Mouse (Mus musculus) heart, embryonic 15.5 days (tissue): Measurements from ENCODE around the gene Slc4a8. TPM values are rescaled to one million over a fixed set of nuclear protein-coding genes. Genes with fewer than 3 reads are reported as not detected.

Experiments used
- ATAC-seq: fragments of 200-750 bp; cut with Nextera tagmentation; replicated peaks from 2 replicates; pipeline ENCODE4 v1.8.0; 2017; ENCODE audit warnings: low read depth, moderate TSS enrichment; ENCODE audit not compliant: insufficient number of reproducible peaks, insufficient read depth, low FRiP score
- H3K27ac ChIP-seq: fragments of 300-500 bp; sonication (generic); 2 replicates; pipeline ENCODE4 v1.5.1; 2015; ENCODE audit warnings: mild to moderate bottlenecking, inconsistent platforms
- H3K27me3 ChIP-seq: fragments of 300-500 bp; sonication (generic); 2 replicates; pipeline ENCODE4 v1.6.1; 2015; ENCODE audit warnings: inconsistent platforms
- H3K36me3 ChIP-seq: fragments of 300-500 bp; sonication (generic); 2 replicates; pipeline ENCODE4 v1.6.1; 2015; ENCODE audit warnings: mild to moderate bottlenecking, inconsistent platforms
- H3K4me1 ChIP-seq: fragments of 300-500 bp; sonication (generic); replicated peaks from 2 replicates; pipeline ENCODE4 v1.6.1; 2015; ENCODE audit warnings: inconsistent platforms
- H3K4me2 ChIP-seq: fragments of 300-500 bp; sonication (generic); 2 replicates; pipeline ENCODE4 v1.6.1; 2015; ENCODE audit warnings: inconsistent platforms, mild to moderate bottlenecking, moderate library complexity
- H3K4me3 ChIP-seq: fragments of 300-500 bp; sonication (generic); 2 replicates; pipeline ENCODE4 v1.5.1; 2015; ENCODE audit warnings: mild to moderate bottlenecking, inconsistent platforms
- H3K9ac ChIP-seq: fragments of 300-500 bp; sonication (generic); 2 replicates; pipeline ENCODE4 v1.6.1; 2015; ENCODE audit warnings: mild to moderate bottlenecking, inconsistent platforms
- H3K9me3 ChIP-seq: fragments of 300-500 bp; sonication (generic); replicated peaks from 2 replicates; pipeline ENCODE4 v1.6.1; 2016; ENCODE audit warnings: inconsistent platforms
- WGBS: fragments of 180-500 bp; shearing (Covaris S2); methylation state at CpG from one replicate; pipeline ENCODE4 v1.1.7; 2015; ENCODE audit warnings: mixed read lengths; 5-methylcytosine and 5-hydroxymethylcytosine counted together
- polyA plus RNA-seq: library from polyadenylated mRNA; unstranded; fragments of >200 nt; fragmentation: Nextera tagmentation; extraction: Ambion mirVana; gene quantifications from 2 replicates; pipeline ENCODE4 v1.2.1, GENCODE M21; 2015

The Slc4a8 gene
- polyA plus RNA-seq, 1 experiment from 2014 or later = 0.53 TPM

GRCm38 (mm10) chr15:100726721-100727120, 34.8 kb upstream of the Slc4a8 start:
- peaks cover 56% of the 10 kb centered on the region for H3K27me3 ChIP-seq
- peaks cover 13% of the 10 kb centered on the region for H3K4me1 ChIP-seq
- 82% methylated on average over 11 of the region's 11 CpGs for WGBS

GRCm38 (mm10) chr15:100727834-100728233, 33.7 kb upstream of the Slc4a8 start:
- no peak for ATAC-seq
- 81% methylated on average over 11 of the region's 11 CpGs for WGBS
- H3K9me3 ChIP-seq = no peaks in the 10 kb centered on the region
- H3K4me2 ChIP-seq = no peak overlapping the region
- H3K27ac ChIP-seq = no peak overlapping the region
- H3K4me1 ChIP-seq = peaks cover 18% of the 10 kb centered on the region
- no peaks in the 10 kb centered on the region for H3K36me3 ChIP-seq
- peaks cover 61% of the 10 kb centered on the region for H3K27me3 ChIP-seq
- H3K4me3 ChIP-seq = no peak overlapping the region
- H3K9ac ChIP-seq = no peak overlapping the region

More at GRCm38 (mm10) chr15:100726721-100727120, 34.8 kb upstream of the Slc4a8 start:
- no peaks in the 10 kb centered on the region for H3K9me3 ChIP-seq
- no peak overlapping the region for H3K4me3 ChIP-seq
- H3K4me2 ChIP-seq = no peak overlapping the region
- H3K9ac ChIP-seq = no peak overlapping the region
- H3K36me3 ChIP-seq = no peaks in the 10 kb centered on the region
- ATAC-seq = no peak
- H3K27ac ChIP-seq = no peak overlapping the region

GRCm38 (mm10) chr15:100728586-100728985, 33.0 kb upstream of the Slc4a8 start:
- Histone ChIP-seq H3K9ac (no peak overlapping the region), H3K4me2 (peak overlapping the region; percentile 65), H3K27ac (no peak overlapping the region), H3K36me3 (no peaks in the 10 kb centered on the region), H3K4me3 (peak overlapping the region; percentile 43), H3K4me1 (peaks cover 18% of the 10 kb centered on the region), H3K27me3 (peaks cover 61% of the 10 kb centered on the region), H3K9me3 (no peaks in the 10 kb centered on the region)
- 30% methylated on average over 9 of the region's 9 CpGs for WGBS
- no peak for ATAC-seq

GRCm38 (mm10) chr15:100729281-100729985, 32.1 kb upstream of the Slc4a8 start, which contains the start of gene Galnt6:
Galnt6 (minus strand) TSS chr15:100729376.
- Histone ChIP-seq H3K27me3 (peaks cover 61% of the 10 kb centered on the region), H3K9me3 (no peaks in the 10 kb centered on the region), H3K4me3 (peak within 1 kb of the TSS; percentile 43), H3K36me3 (no peaks in the 10 kb centered on the region), H3K4me2 (peak within 1 kb of the TSS; percentile 65), H3K4me1 (peaks cover 18% of the 10 kb centered on the region), H3K27ac (no peak within 1 kb of the TSS), H3K9ac (no peak within 1 kb of the TSS)
- 6% methylated on average over 54 of the region's 57 CpGs for WGBS
- no peak for ATAC-seq

GRCm38 (mm10) chr15:100731081-100731480, 30.5 kb upstream of the Slc4a8 start:
- no peak overlapping the region for H3K9ac ChIP-seq
- no peak overlapping the region for H3K27ac ChIP-seq
- no peaks in the 10 kb centered on the region for H3K9me3 ChIP-seq
- H3K4me2 ChIP-seq = no peak overlapping the region
- peaks cover 18% of the 10 kb centered on the region for H3K4me1 ChIP-seq
- ATAC-seq = no peak
- no peak overlapping the region for H3K4me3 ChIP-seq
- WGBS = 50% methylated on average over 9 of the region's 9 CpGs
- H3K27me3 ChIP-seq = peaks cover 59% of the 10 kb centered on the region
- no peaks in the 10 kb centered on the region for H3K36me3 ChIP-seq

GRCm38 (mm10) chr15:100732580-100732979, 29.0 kb upstream of the Slc4a8 start:
- peaks cover 18% of the 10 kb centered on the region for H3K4me1 ChIP-seq
- H3K27me3 ChIP-seq = peaks cover 44% of the 10 kb centered on the region
- no peak overlapping the region for H3K4me3 ChIP-seq
- H3K4me2 ChIP-seq = no peak overlapping the region
- H3K27ac ChIP-seq = no peak overlapping the region
- no peak; the same call in 1 of the 2 replicates for ATAC-seq
- no peaks in the 10 kb centered on the region for H3K36me3 ChIP-seq
- 25% methylated on average over 5 of the region's 5 CpGs for WGBS
- H3K9me3 ChIP-seq = no peaks in the 10 kb centered on the region
- no peak overlapping the region for H3K9ac ChIP-seq

GRCm38 (mm10) chr15:100735095-100735952, 26.2 kb upstream of the Slc4a8 start:
- H3K27me3 ChIP-seq = peaks cover 17% of the 10 kb centered on the region
- 85% methylated on average over 14 of the region's 15 CpGs for WGBS
- no peak overlapping the region for H3K4me2 ChIP-seq
- no peak for ATAC-seq
- no peak overlapping the region for H3K27ac ChIP-seq
- no peaks in the 10 kb centered on the region for H3K9me3 ChIP-seq
- no peak overlapping the region for H3K4me3 ChIP-seq
- no peak overlapping the region for H3K9ac ChIP-seq
- H3K4me1 ChIP-seq = 0 out of 2 replicates have a peak, but pooled peaks cover 5% of the 10 kb centered on the region
- no peaks in the 10 kb centered on the region for H3K36me3 ChIP-seq

- ATAC-seq = no peak
- peaks cover 11% of the 10 kb centered on the region; the same call in 1 of the 2 replicates for H3K27me3 ChIP-seq
- H3K27ac ChIP-seq = no peak overlapping the region
- no peaks in the 10 kb centered on the region for H3K9me3 ChIP-seq
- H3K36me3 ChIP-seq = no peaks in the 10 kb centered on the region
- H3K4me1 ChIP-seq = 0 out of 2 replicates have a peak, but pooled peaks cover 5% of the 10 kb centered on the region
- 69% methylated on average over 9 of the region's 9 CpGs for WGBS
- H3K4me2 ChIP-seq = no peak overlapping the region
- H3K4me3 ChIP-seq = no peak overlapping the region
- H3K9ac ChIP-seq = no peak overlapping the region
Measured at GRCm38 (mm10) chr15:100735953-100736300, 25.6 kb upstream of the Slc4a8 start.

GRCm38 (mm10) chr15:100737667-100738066, 23.9 kb upstream of the Slc4a8 start:
- WGBS = 80% methylated on average over 3 of the region's 3 CpGs
- no peak overlapping the region for H3K4me2 ChIP-seq
- ATAC-seq = no peak

GRCm38 (mm10) chr15:100738351-100738781, 23.2 kb upstream of the Slc4a8 start:
- ATAC-seq = no peak
- no peaks in the 10 kb centered on the region for H3K27me3 ChIP-seq
- H3K9me3 ChIP-seq = no peaks in the 10 kb centered on the region
- no peak overlapping the region for H3K4me2 ChIP-seq
- no peak overlapping the region for H3K9ac ChIP-seq
- H3K4me3 ChIP-seq = no peak overlapping the region
- no peaks in the 10 kb centered on the region for H3K4me1 ChIP-seq
- H3K36me3 ChIP-seq = no peaks in the 10 kb centered on the region
- 65% methylated on average over 7 of the region's 7 CpGs for WGBS
- H3K27ac ChIP-seq = no peak overlapping the region

More at GRCm38 (mm10) chr15:100737667-100738066, 23.9 kb upstream of the Slc4a8 start:
- Histone ChIP-seq H3K4me1 (0 out of 2 replicates have a peak, but pooled peaks cover under 1% of the 10 kb centered on the region), H3K27me3 (no peaks in the 10 kb centered on the region), H3K36me3 (no peaks in the 10 kb centered on the region), H3K9ac (no peak overlapping the region), H3K27ac (no peak overlapping the region), H3K4me3 (no peak overlapping the region), H3K9me3 (no peaks in the 10 kb centered on the region)

- no peaks in the 10 kb centered on the region for H3K4me1 ChIP-seq
- H3K9me3 ChIP-seq = no peaks in the 10 kb centered on the region
- H3K4me3 ChIP-seq = no peak overlapping the region
- ATAC-seq = no peak
- H3K9ac ChIP-seq = no peak overlapping the region
- no peaks in the 10 kb centered on the region for H3K27me3 ChIP-seq
- H3K36me3 ChIP-seq = no peaks in the 10 kb centered on the region
- WGBS = 77% methylated on average over 6 of the region's 6 CpGs
- H3K27ac ChIP-seq = no peak overlapping the region
- no peak overlapping the region for H3K4me2 ChIP-seq
Measured at GRCm38 (mm10) chr15:100739442-100739841, 22.1 kb upstream of the Slc4a8 start.
